Mouse (Mus musculus) gonadal fat pad, adult 2 months (tissue): ENCODE measurements around the gene Rpl26. TPM values are rescaled to one million over a fixed set of nuclear protein-coding genes. Genes with fewer than 3 reads are reported as not detected.
A peak's percentile ranks its signal among the peaks of the same experiment; 100 is the strongest.

ENCODE experiments used
- DNase-seq: peaks from one replicate; pipeline ENCODE4 v3.0.0-alpha.2; 2012; ENCODE audit warnings: low read depth
- polyA plus RNA-seq: library from polyadenylated mRNA; depleted of rRNA; stranded (reverse); fragments of >200 nt; gene quantifications from 2 replicates; pipeline ENCODE4 v1.2.3, GENCODE M21; 2012; rRNA removed

Rpl26 gene
- 2,037 and 2,313 TPM in 2 replicates for polyA plus RNA-seq

- DNase-seq = peak; percentile 89
These were observed at the start of gene Rpl26 for GRCm38 (mm10) chr11:68901351-68902046. Gene Rpl26 (plus strand): TSS chr11:68901583.

DNA sequence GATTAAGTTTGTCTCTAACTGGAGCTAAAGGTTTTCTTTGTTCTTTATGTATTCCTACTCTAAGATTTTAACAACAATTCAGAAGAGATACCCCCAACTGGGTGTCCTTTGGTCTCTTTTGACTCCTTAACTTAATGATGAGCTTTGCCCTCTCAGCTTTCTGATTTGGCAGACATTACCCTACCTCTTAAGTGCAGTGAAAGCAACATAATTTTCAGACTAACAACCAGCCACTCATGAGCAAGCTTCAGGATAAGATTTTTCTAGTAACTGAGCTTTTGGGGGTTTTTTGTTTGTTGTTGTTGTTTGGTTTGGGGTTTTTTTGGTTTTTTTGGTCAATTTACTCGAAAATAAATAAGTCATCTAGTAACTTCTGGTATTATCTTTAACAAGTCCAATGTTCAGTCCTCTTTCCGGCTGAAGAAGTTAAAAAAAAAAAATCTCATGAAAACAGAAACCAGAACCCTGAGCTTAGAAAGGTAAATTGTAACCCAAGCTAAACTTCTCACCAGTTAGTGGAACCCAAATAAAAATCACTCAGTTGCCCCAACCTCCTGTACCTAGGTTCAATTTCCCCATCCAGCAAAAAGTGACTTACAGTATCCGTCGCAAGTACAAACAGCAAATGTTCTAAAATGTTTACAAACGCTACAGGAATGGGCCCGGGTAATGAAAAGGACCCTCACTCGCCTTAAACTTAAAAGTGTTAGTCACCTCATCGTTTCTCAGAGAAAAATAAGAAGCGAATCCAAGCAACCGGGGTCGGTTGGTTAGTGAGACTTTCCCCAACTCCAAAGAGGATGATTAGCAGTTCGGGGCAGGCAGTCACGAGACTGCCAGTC lies 49.5 kb upstream of the Rpl26 start:
- no peak for DNase-seq

DNA sequence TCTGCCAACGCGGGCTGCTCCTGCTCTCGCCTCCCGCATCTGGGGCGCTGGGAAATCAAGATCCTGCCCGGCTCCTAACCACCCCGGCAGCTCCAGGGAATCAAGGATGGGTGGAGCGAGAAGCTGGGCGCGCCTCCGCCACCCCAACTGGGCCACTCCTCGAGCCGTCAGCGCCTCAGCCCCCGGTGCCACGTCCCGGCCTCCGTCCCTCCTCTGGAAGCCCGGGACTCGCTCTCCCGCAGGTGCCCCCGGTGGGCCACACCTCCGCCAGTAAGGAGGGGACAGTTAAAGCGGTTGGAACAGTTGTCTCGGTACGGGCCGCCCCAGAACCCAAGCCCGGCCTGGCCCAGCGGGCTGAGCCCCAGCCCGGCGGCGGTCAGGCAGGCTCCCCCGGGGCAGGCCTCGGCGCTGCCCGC lies 48.9 kb upstream of the Rpl26 start:
- no peak for DNase-seq

DNA sequence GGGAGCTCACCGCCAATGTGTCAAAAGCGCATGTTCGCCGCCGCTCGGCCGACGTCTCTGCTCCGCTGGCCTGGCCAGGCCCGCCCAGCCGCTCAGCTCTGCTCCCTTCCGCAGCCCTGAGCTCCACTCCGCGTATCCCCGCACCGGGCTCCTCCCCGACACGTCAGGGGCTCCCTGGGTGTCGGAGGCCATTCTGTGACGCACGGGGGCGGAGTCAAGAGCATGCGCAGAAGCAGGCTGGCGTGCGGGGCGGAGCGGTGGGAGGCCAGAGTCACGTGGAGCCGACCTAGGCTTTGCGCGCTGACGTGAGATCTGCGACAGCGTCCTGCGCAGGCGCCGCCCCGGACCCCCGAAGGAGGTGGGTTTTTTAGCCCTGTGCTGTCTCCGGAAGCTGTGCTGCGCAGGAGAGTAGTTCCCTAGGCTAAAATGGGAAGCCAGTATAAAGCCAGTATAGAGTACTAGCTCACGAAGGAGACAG lies 48.4 kb upstream of the Rpl26 start:
- no peak for DNase-seq

- DNase-seq = no peak
These were observed 47.6 kb upstream of the Rpl26 start for GRCm38 (mm10) chr11:68853611-68854401.

GRCm38 (mm10) chr11:68854621-68855020 lies 46.8 kb upstream of the Rpl26 start:
- DNase-seq = no peak

GRCm38 (mm10) chr11:68857329-68857728 lies 44.1 kb upstream of the Rpl26 start:
- DNase-seq = no peak

GRCm38 (mm10) chr11:68859943-68860593 lies 41.3 kb upstream of the Rpl26 start:
- DNase-seq = no peak

GRCm38 (mm10) chr11:68862260-68862659 lies 39.1 kb upstream of the Rpl26 start:
- DNase-seq = no peak

DNA sequence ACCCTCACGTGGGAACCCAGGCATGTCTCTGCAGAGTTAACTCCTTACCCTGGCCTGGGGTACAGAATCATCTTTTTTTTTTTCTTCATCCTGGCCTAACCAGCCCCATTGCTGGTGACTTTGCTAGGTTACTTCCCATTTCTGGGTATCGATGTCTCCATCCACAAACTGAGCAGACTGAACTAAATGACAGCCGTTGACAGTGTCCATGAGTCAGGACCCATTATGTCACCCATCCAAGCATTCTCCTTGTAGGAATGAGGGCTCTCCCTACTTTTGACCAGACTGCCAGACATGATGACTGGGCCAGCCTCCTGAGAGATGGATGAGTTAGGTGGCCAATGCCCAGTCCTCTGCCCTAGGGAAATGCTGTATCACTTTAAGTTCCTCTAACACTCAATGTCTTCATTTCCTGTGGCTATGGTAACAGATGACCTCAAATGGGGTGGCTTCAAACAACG lies 37.7 kb upstream of the Rpl26 start:
- DNase-seq = no peak

GRCm38 (mm10) chr11:68864544-68865189 lies 36.7 kb upstream of the Rpl26 start:
- DNase-seq = no peak

DNA sequence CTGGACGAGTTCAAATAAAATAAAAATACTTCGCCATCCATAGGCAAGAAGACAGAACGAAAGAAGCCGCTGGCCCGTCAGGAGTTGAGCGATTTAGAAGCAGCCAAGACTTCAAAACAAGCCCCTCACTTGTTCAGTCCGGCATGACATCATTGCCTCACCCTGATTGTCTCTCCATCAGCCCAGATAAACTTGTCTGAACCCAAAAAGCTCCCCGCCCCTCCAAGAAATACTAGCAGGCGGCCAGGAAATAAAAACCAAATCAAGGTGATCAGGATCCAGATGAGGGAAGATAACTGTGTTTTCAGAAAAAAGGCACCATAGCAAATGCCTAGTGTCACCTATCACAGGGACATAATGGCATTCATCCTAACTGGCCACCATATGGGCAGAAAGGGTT lies 30.1 kb upstream of the Rpl26 start:
- DNase-seq = no peak

DNA sequence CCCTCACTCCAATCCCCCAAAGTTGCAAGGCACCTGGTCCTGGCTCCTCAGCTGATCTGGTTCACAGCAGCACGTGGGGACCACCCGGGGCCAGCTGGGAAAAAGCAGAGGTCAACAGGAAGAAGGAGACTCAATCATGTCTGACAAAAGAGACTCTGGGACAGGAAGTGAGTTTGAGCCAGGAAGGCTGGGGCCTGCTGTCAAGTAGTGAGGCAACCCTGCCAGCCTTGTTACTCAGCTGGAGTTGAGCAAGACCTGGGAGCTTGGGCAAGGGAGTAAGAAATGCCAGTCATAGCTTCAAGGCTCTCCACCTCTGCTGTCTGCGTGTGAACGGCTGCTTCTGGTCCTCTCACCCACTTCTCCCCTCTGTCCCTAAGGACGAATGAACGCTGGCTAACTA lies 29.6 kb upstream of the Rpl26 start, which contains the start of gene Ndel1:
Ndel1 (minus strand) TSS at position 111 of the 400 bp plus-strand sequence.
- peak; percentile 93 for DNase-seq

DNA sequence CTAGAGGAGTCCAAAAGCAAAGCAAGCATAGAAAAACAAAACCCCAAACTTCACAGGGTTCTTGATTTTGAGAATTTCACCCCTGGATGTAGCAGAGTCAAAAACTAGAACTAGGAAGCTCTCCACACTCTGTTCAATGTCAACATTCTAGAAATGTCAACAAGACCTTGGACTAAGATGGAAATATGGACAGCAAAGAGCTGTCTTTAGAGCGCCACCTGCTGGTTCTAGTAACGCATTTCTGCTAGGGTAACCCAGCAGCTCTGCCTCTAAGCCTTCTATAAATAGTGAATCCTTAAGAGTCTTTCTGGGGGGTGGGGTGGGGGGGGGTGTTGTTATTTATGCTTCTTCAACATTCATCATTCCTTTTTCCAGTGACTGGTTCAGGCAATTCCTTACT lies 26.5 kb upstream of the Rpl26 start:
- no peak for DNase-seq

- DNase-seq = no peak
These were observed 22.6 kb upstream of the Rpl26 start for GRCm38 (mm10) chr11:68878811-68879210.

GRCm38 (mm10) chr11:68882107-68882506 lies 19.3 kb upstream of the Rpl26 start:
- DNase-seq = no peak

DNA sequence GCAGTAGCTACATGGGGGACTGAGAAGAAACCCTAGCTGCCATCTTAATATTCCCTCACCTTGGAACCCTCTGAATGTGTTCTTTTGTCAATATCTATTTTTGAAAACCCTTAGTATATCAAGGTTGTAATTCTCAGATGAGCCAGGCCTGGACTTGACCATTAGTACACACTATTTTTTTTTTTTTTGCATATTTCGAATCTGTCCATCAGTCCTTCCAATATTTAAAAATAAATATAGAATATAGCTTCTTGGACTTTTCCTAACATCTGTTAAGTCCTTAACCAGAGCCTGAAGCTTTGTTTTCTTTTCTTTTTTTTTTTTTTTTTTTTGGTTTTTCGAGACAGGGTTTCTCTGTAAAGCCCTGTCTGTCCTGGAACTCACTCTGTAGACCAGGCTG lies 17.5 kb upstream of the Rpl26 start:
- DNase-seq = no peak

DNA sequence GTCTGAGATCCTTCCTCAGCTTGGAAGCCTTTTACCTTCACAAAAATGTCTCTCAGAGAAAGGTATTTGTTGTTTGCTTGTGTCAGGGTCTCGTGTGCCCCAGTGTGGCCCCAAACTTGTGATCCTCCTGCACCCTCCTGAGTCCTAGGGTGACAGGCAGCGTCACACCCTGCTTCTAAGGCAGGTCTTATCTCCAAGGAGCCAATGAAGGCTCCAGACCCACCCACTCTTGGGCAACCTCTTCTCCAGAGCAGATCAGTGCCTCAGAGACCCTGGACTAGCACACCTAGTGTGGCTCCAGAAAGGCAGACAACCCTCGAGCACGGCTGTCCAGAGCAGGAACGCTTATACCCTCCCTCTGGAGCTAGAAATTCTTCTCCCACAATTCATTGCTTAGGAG lies 17.0 kb upstream of the Rpl26 start:
- DNase-seq = no peak

GRCm38 (mm10) chr11:68886091-68886490 lies 15.3 kb upstream of the Rpl26 start:
- DNase-seq = no peak

DNA sequence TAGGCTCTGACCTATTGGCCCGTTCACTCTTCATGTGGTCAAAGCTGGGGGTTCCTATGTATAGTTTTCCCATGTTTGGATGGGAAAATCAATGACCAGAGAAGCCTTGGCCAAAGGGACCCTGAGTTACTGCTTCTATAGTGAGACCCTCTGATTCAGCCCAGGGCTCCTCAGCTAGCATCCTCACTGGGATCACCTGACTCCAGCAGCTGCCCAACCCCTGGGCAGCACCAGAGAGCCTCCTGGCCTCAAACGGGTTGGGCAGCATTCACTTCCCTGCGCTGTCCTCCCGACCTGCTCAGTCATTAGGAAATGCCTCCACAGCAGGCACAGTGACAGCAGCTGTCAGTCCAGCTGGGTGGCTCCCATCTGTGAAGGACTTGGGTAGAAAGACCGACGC lies 13.1 kb upstream of the Rpl26 start, which contains the start of gene Rnf222:
Rnf222 (plus strand) TSS at position 301 of the 400 bp plus-strand sequence.
- no peak for DNase-seq

GRCm38 (mm10) chr11:68888653-68889052 lies 12.7 kb upstream of the Rpl26 start:
- no peak for DNase-seq
